Mouse (Mus musculus): ENCODE measurements around the gene Alkbh7. TPM values are rescaled to one million over a fixed set of nuclear protein-coding genes. Genes with fewer than 3 reads are reported as not detected.

Gene Alkbh7
- polyA plus RNA-seq (2015; fragmentation: Nextera tagmentation; extraction: Ambion mirVana): 81.0 and 82.8 TPM in 2 replicates

GRCm38 (mm10) chr17:56997029-56997667 lies at the start of gene Alkbh7:
Gene Alkbh7 (plus strand): TSS chr17:56997339.

GRCm38 (mm10) chr17:56982013-56982412 lies 15.1 kb upstream of the Alkbh7 start, which contains the start of gene Acer1:
Gene Acer1 (minus strand): TSS chr17:56982126.

GRCm38 (mm10) chr17:56990115-56990746 lies 6.9 kb upstream of the Alkbh7 start, which contains the start of gene Clpp:
Gene Clpp (plus strand): TSS chr17:56990305.

GRCm38 (mm10) chr17:56999968-57000609 lies 3.0 kb downstream of the Alkbh7 start, which contains the start of gene Pspn:
Gene Pspn (minus strand): TSS chr17:57000018.

GRCm38 (mm10) chr17:57011236-57012141 lies 14.3 kb downstream of the Alkbh7 start, which contains the start of the genes Gtf2f1 and Gm17949:
Gene Gtf2f1 (minus strand): TSS chr17:57011288.
Gene Gm17949 (plus strand): TSS chr17:57011469.

GRCm38 (mm10) chr17:57030931-57031660 lies 34.0 kb downstream of the Alkbh7 start, which contains the start of gene Khsrp:
Gene Khsrp (minus strand): TSS chr17:57031522.

GRCm38 (mm10) chr17:57041554-57041953 lies 44.4 kb downstream of the Alkbh7 start, which contains the start of gene Slc25a41:
Gene Slc25a41 (minus strand): TSS chr17:57041654.

Other genes with a start within 250 kb of the Alkbh7 start
- gene Nrtn, start 239.8 kb upstream of the Alkbh7 start, polyA plus RNA-seq (2015; fragmentation: Nextera tagmentation; extraction: Ambion mirVana): 6.2 and 7.9 TPM in 2 replicates
- gene Dus3l, start 232.6 kb upstream of the Alkbh7 start, polyA plus RNA-seq (2015; fragmentation: Nextera tagmentation; extraction: Ambion mirVana): 85.8 and 101 TPM in 2 replicates
- gene Prr22, start 227.1 kb upstream of the Alkbh7 start, polyA plus RNA-seq (2015; fragmentation: Nextera tagmentation; extraction: Ambion mirVana): 0.33 and 0.53 TPM in 2 replicates
- gene Rfx2, start 166.3 kb upstream of the Alkbh7 start, polyA plus RNA-seq (2015; fragmentation: Nextera tagmentation; extraction: Ambion mirVana): 3.5 and 4.8 TPM in 2 replicates
- not detected in 2 replicates for gene Acsbg2, start 122.9 kb upstream of the Alkbh7 start, polyA plus RNA-seq (2015; fragmentation: Nextera tagmentation; extraction: Ambion mirVana)
- 0.15 and 0.24 TPM in 2 replicates for gene 1700061G19Rik, start 121.9 kb upstream of the Alkbh7 start, polyA plus RNA-seq (2015; fragmentation: Nextera tagmentation; extraction: Ambion mirVana)
- gene Mllt1, start 61.9 kb upstream of the Alkbh7 start, polyA plus RNA-seq (2015; fragmentation: Nextera tagmentation; extraction: Ambion mirVana): 51.9 and 56.7 TPM in 2 replicates
- not detected in 2 replicates for gene Acer1, start 15.2 kb upstream of the Alkbh7 start, polyA plus RNA-seq (2015; fragmentation: Nextera tagmentation; extraction: Ambion mirVana)
- gene Clpp, start 7.0 kb upstream of the Alkbh7 start, polyA plus RNA-seq (2015; fragmentation: Nextera tagmentation; extraction: Ambion mirVana): 171 and 179 TPM in 2 replicates
- 0.62 TPM in 1 of 2 replicates, not detected in the other for gene Pspn, start 2.7 kb downstream of the Alkbh7 start, polyA plus RNA-seq (2015; fragmentation: Nextera tagmentation; extraction: Ambion mirVana)
- 47.1 and 52.5 TPM in 2 replicates for gene Gtf2f1, start 13.9 kb downstream of the Alkbh7 start, polyA plus RNA-seq (2015; fragmentation: Nextera tagmentation; extraction: Ambion mirVana)
- 0.39 TPM in 2 replicates for gene Gm17949, start 14.1 kb downstream of the Alkbh7 start, polyA plus RNA-seq (2015; fragmentation: Nextera tagmentation; extraction: Ambion mirVana)
- gene Khsrp, start 34.2 kb downstream of the Alkbh7 start, polyA plus RNA-seq (2015; fragmentation: Nextera tagmentation; extraction: Ambion mirVana): 27.2 and 28.1 TPM in 2 replicates
- not detected in 2 replicates for gene Slc25a41, start 44.3 kb downstream of the Alkbh7 start, polyA plus RNA-seq (2015; fragmentation: Nextera tagmentation; extraction: Ambion mirVana)
- gene Crb3, start 61.8 kb downstream of the Alkbh7 start, polyA plus RNA-seq (2015; fragmentation: Nextera tagmentation; extraction: Ambion mirVana): 2.5 and 3.3 TPM in 2 replicates
- gene Slc25a23, start 62.5 kb downstream of the Alkbh7 start, polyA plus RNA-seq (2015; fragmentation: Nextera tagmentation; extraction: Ambion mirVana): 54.5 and 58.2 TPM in 2 replicates
- gene Dennd1c, start 81.2 kb downstream of the Alkbh7 start, polyA plus RNA-seq (2015; fragmentation: Nextera tagmentation; extraction: Ambion mirVana): 2.1 and 2.5 TPM in 2 replicates
- gene Tubb4a, start 90.4 kb downstream of the Alkbh7 start, polyA plus RNA-seq (2015; fragmentation: Nextera tagmentation; extraction: Ambion mirVana): 282 and 305 TPM in 2 replicates
- 5.9 and 6.7 TPM in 2 replicates for gene Tnfsf9, start 108.0 kb downstream of the Alkbh7 start, polyA plus RNA-seq (2015; fragmentation: Nextera tagmentation; extraction: Ambion mirVana)
- 1.4 and 2.6 TPM in 2 replicates for gene Cd70, start 152.4 kb downstream of the Alkbh7 start, polyA plus RNA-seq (2015; fragmentation: Nextera tagmentation; extraction: Ambion mirVana)
- gene Tnfsf14, start 196.8 kb downstream of the Alkbh7 start, polyA plus RNA-seq (2015; fragmentation: Nextera tagmentation; extraction: Ambion mirVana): not detected in 2 replicates
- 1.3 and 1.7 TPM in 2 replicates for gene C3, start 230.8 kb downstream of the Alkbh7 start, polyA plus RNA-seq (2015; fragmentation: Nextera tagmentation; extraction: Ambion mirVana)

All from neural tube, postnatal 0 days (tissue).